ENCODE assay signal across 8 mouse cellular contexts in the genomic region with DNA sequence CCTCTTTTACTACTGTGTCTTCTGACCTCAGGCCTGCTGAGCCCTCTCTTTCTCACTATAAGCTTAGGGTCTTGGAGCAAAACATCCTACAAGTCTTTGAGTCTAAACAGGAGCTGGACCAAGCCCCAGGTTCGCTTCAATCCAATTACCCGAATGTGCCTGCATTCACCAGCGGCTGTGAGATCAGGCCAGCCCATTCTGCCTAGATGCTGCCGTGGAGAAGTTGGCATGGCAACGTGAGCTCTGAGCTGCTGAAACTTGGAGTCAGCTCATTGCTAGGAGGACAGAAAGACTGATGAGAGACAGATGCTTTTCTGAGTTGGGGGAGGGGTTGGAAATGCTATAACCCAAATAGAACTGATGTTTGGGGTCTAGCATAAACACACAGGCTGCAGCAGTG.
A peak's percentile ranks its signal among the peaks of the same experiment; 100 is the strongest.
DNase-seq lines count a peak whose midpoint lies in the region; ATAC-seq and TF ChIP-seq lines count a peak whose summit lies in the region.

No protein-coding gene starts in this region.

- H3K9me3 ChIP-seq in heart, embryonic 14.5 days (ENCODE audit: control insufficient read depth, low read length) = no peaks in the 10 kb centered on the region
- no peaks in the 10 kb centered on the region for H3K9me3 ChIP-seq in hindbrain, embryonic 14.5 days (ENCODE audit: control insufficient read depth, low read length)
- no peaks in the 10 kb centered on the region for H3K9me3 ChIP-seq in limb, embryonic 12.5 days

- no peak overlapping the region for H3K4me3 ChIP-seq in heart, embryonic 14.5 days (ENCODE audit: control insufficient read depth in 1 of 2, insufficient read depth in 1 of 2, low read depth in 1 of 2, low read length in 2 of 2)
- no peak overlapping the region for H3K4me3 ChIP-seq in hindbrain, embryonic 14.5 days (replicated peaks; ENCODE audit: low read length)
- H3K4me3 ChIP-seq in limb, embryonic 12.5 days (replicated peaks) = no peak overlapping the region
- no peak overlapping the region for H3K4me3 ChIP-seq in thymus, adult 2 months (ENCODE audit: control insufficient read depth, insufficient read depth, low read length)

- no peak for TF ChIP-seq CTCF in thymus, adult 2 months (IDR thresholded peaks at IDR 0.05; ENCODE audit: borderline replicate concordance, control insufficient read depth, extremely low read depth, insufficient read depth, low read length, poor library complexity)

- DNase-seq in heart, adult 9 months (ENCODE audit: low spot score in 2 of 2) = no peak
- peak; percentile 64 for DNase-seq in hindbrain, embryonic 14.5 days (ENCODE audit: low spot score)
- DNase-seq in right cerebral cortex, postnatal 36 days (ENCODE audit: low spot score in 2 of 2) = peak; percentile 61 to 77
- no peak for DNase-seq in kidney, postnatal 25 days
- no peak for DNase-seq in thymus, adult 2 months

- ATAC-seq in heart, embryonic 14.5 days (ENCODE audit: insufficient number of reproducible peaks, insufficient read depth, low FRiP score, low read depth) = no peak
- ATAC-seq in hindbrain, embryonic 14.5 days (ENCODE audit: low FRiP score) = peak; percentile 63
- 0 out of 2 replicates have a peak, but pooled peaks have one; percentile 11 for ATAC-seq in limb, embryonic 12.5 days (ENCODE audit: insufficient number of reproducible peaks, insufficient read depth, low FRiP score, low TSS enrichment, low read depth)
- ATAC-seq in erythroid progenitor cell, adult 5-6 weeks (replicated peaks; ENCODE audit: low FRiP score, poor library complexity, severe bottlenecking) = no peak

- WGBS in heart, embryonic 14.5 days = 24% methylated on average over 5 of the region's 5 CpGs
- 12% methylated on average over 5 of the region's 5 CpGs for WGBS in hindbrain, embryonic 14.5 days
- WGBS in limb, embryonic 12.5 days = 17% methylated on average over 5 of the region's 5 CpGs
- WGBS in thymus, adult 2 months = 88% methylated on average over 5 of the region's 5 CpGs

- H3K27ac ChIP-seq in heart, embryonic 14.5 days (replicated peaks in 1 of 2; ENCODE audit: control insufficient read depth in 1 of 2, insufficient read depth in 1 of 2, low read depth in 2 of 2, low read length in 2 of 2) = peak overlapping the region; percentile 78 to 86
- H3K27ac ChIP-seq in hindbrain, embryonic 14.5 days = peak overlapping the region; percentile 62
- 0 out of 2 replicates have a peak overlapping the region, but pooled peaks have one; percentile 60 for H3K27ac ChIP-seq in limb, embryonic 12.5 days
- no peak overlapping the region for H3K27ac ChIP-seq in thymus, adult 2 months (ENCODE audit: control insufficient read depth, insufficient read depth, low read length)

- no peak for TF ChIP-seq POLR2A in thymus, adult 2 months (IDR thresholded peaks at IDR 0.05; ENCODE audit: control insufficient read depth, extremely low read depth, insufficient read depth, low read length, poor library complexity)

- H3K27me3 ChIP-seq in heart, embryonic 14.5 days (ENCODE audit: control insufficient read depth, insufficient read depth, low read length) = no peaks in the 10 kb centered on the region
- H3K27me3 ChIP-seq in hindbrain, embryonic 14.5 days (ENCODE audit: control insufficient read depth, insufficient read depth, low read length) = no peaks in the 10 kb centered on the region
- no peaks in the 10 kb centered on the region for H3K27me3 ChIP-seq in limb, embryonic 12.5 days
- H3K27me3 ChIP-seq in thymus, adult 2 months (ENCODE audit: control insufficient read depth, insufficient read depth, low read length) = no peaks in the 10 kb centered on the region

- H3K36me3 ChIP-seq in heart, embryonic 14.5 days (ENCODE audit: control insufficient read depth, insufficient read depth, low read length) = no peaks in the 10 kb centered on the region
- 0 out of 2 replicates have a peak, but pooled peaks cover under 1% of the 10 kb centered on the region for H3K36me3 ChIP-seq in hindbrain, embryonic 14.5 days (replicated peaks; ENCODE audit: control insufficient read depth, insufficient read depth)
- H3K36me3 ChIP-seq in limb, embryonic 12.5 days = no peaks in the 10 kb centered on the region
- H3K36me3 ChIP-seq in thymus, adult 2 months (ENCODE audit: control insufficient read depth, insufficient read depth, low read length) = no peaks in the 10 kb centered on the region

- H3K4me2 ChIP-seq in heart, embryonic 14.5 days (ENCODE audit: low read length) = 0 out of 2 replicates have a peak overlapping the region, but pooled peaks have one; percentile 41
- peak overlapping the region; percentile 8; the same call in 1 of the 2 replicates for H3K4me2 ChIP-seq in hindbrain, embryonic 14.5 days (replicated peaks)
- H3K4me2 ChIP-seq in limb, embryonic 12.5 days = no peak overlapping the region

- peak overlapping the region; percentile 40; the same call in 1 of the 2 replicates for H3K9ac ChIP-seq in heart, embryonic 14.5 days (ENCODE audit: low read length)
- H3K9ac ChIP-seq in hindbrain, embryonic 14.5 days = peak overlapping the region; percentile 4; the same call in 1 of the 2 replicates
- H3K9ac ChIP-seq in limb, embryonic 12.5 days (replicated peaks) = no peak overlapping the region

- peaks cover 27 to 39% of the 10 kb centered on the region in 2 experiments for H3K4me1 ChIP-seq in heart, embryonic 14.5 days (ENCODE audit: control insufficient read depth in 2 of 2, insufficient read depth in 2 of 2, low read length in 2 of 2)
- peaks cover 30% of the 10 kb centered on the region for H3K4me1 ChIP-seq in hindbrain, embryonic 14.5 days (replicated peaks; ENCODE audit: control insufficient read depth, insufficient read depth, low read length)
- H3K4me1 ChIP-seq in limb, embryonic 12.5 days (replicated peaks) = peaks cover 18% of the 10 kb centered on the region
- H3K4me1 ChIP-seq in thymus, adult 2 months (replicated peaks; ENCODE audit: control insufficient read depth, insufficient read depth, low read length) = no peaks in the 10 kb centered on the region

Comparison
In these comparisons a context has a peak if more than half of its experiments do, and no peak if none do; other contexts are left out.
1. ATAC-seq: peak in hindbrain, embryonic 14.5 days (single experiment) and limb, embryonic 12.5 days (single experiment); none in heart, embryonic 14.5 days (single experiment) and erythroid progenitor cell, adult 5-6 weeks (single experiment).
2. DNase-seq: peak in hindbrain, embryonic 14.5 days (single experiment) and right cerebral cortex, postnatal 36 days (2 of 2); none in heart, adult 9 months (0 of 2), kidney, postnatal 25 days (0 of 2) and thymus, adult 2 months (single experiment).